Mouse (Mus musculus): ENCODE measurements at regions not wholly inside any gene's neighbourhood (a gene's known extent, or its start where the extent isn't known, plus 50 kb on each side); places are given as distances from the start of the nearest gene placed in this dataset.

GRCm38 (mm10) chr5:118377402-118377848, 132.4 kb downstream of the 2410131K14Rik start:
- H3K27ac ChIP-seq (ENCODE audit: insufficient read depth, low read depth, low read length, poor library complexity, severe bottlenecking) = no peak overlapping the region
- no peaks in the 10 kb centered on the region for H3K9me3 ChIP-seq (ENCODE audit: control insufficient read depth, insufficient read depth, low read depth, low read length)
- TF ChIP-seq ZC3H11A (IDR thresholded peaks at IDR 0.05; ENCODE audit: borderline replicate concordance, low read depth, low read length) = no peak
- TF ChIP-seq HCFC1 (IDR thresholded peaks at IDR 0.05; ENCODE audit: borderline replicate concordance, insufficient read depth, low read length) = no peak
- no peak for TF ChIP-seq CHD2 (IDR thresholded peaks at IDR 0.05; ENCODE audit: low read depth, low read length)
- no peak for TF ChIP-seq MAFK (IDR thresholded peaks at IDR 0.05; ENCODE audit: insufficient read depth, low read depth, low read length)
- TF ChIP-seq ZNF384 (IDR thresholded peaks at IDR 0.05; ENCODE audit: low read depth, low read length) = no peak
- DNase-seq (ENCODE audit: low read depth, low spot score) = no peak
- H3K4me3 ChIP-seq (ENCODE audit: insufficient read depth in 1 of 2, low read depth in 1 of 2, low read length in 2 of 2, poor library complexity in 1 of 2, severe bottlenecking in 1 of 2) = no peak overlapping the region
- in situ Hi-C loops (cut with MboI; ENCODE audit: low sequenced_read_pairs in 2 of 2, unreplicated experiment in 2 of 2) = no loop called here
- H3K36me3 ChIP-seq (ENCODE audit: control insufficient read depth, insufficient read depth, low read length, poor library complexity, severe bottlenecking) = no peaks in the 10 kb centered on the region
- H3K4me1 ChIP-seq (ENCODE audit: control insufficient read depth in 2 of 2, insufficient read depth in 2 of 2, low read length in 2 of 2, poor library complexity in 1 of 2) = peaks cover 0 to 30% of the 10 kb centered on the region in 2 experiments; a peak in 2 of 4 replicates
- no peak overlapping the region for H3K9ac ChIP-seq (ENCODE audit: insufficient read depth, low read depth, low read length, poor library complexity, severe bottlenecking)

GRCm38 (mm10) chr5:118379245-118380051, 134.4 kb downstream of the 2410131K14Rik start:
- in situ Hi-C loops (cut with MboI; ENCODE audit: low sequenced_read_pairs in 2 of 2, unreplicated experiment in 2 of 2) = no loop called here
- DNase-seq (ENCODE audit: low read depth, low spot score) = no peak
- Histone ChIP-seq H3K4me3 (ENCODE audit: insufficient read depth in 1 of 2, low read depth in 1 of 2, low read length in 2 of 2, poor library complexity in 1 of 2, severe bottlenecking in 1 of 2) (no peak overlapping the region), H3K4me1 (ENCODE audit: control insufficient read depth in 2 of 2, insufficient read depth in 2 of 2, low read length in 2 of 2, poor library complexity in 1 of 2) (peaks cover 0 to 24% of the 10 kb centered on the region in 2 experiments; a peak in 2 of 4 replicates), H3K9me3 (ENCODE audit: control insufficient read depth, insufficient read depth, low read depth, low read length) (no peaks in the 10 kb centered on the region), H3K36me3 (ENCODE audit: control insufficient read depth, insufficient read depth, low read length, poor library complexity, severe bottlenecking) (no peaks in the 10 kb centered on the region), H3K27ac (ENCODE audit: insufficient read depth, low read depth, low read length, poor library complexity, severe bottlenecking) (no peak overlapping the region), H3K9ac (ENCODE audit: insufficient read depth, low read depth, low read length, poor library complexity, severe bottlenecking) (no peak overlapping the region)
- TF ChIP-seq ZC3H11A (IDR thresholded peaks at IDR 0.05; ENCODE audit: borderline replicate concordance, low read depth, low read length) (no peak), MAFK (IDR thresholded peaks at IDR 0.05; ENCODE audit: insufficient read depth, low read depth, low read length) (no peak), HCFC1 (IDR thresholded peaks at IDR 0.05; ENCODE audit: borderline replicate concordance, insufficient read depth, low read length) (no peak), CHD2 (IDR thresholded peaks at IDR 0.05; ENCODE audit: low read depth, low read length) (no peak), ZNF384 (IDR thresholded peaks at IDR 0.05; ENCODE audit: low read depth, low read length) (no peak)

- Histone ChIP-seq H3K27ac (ENCODE audit: insufficient read depth, low read depth, low read length, poor library complexity, severe bottlenecking) (no peak overlapping the region), H3K9ac (ENCODE audit: insufficient read depth, low read depth, low read length, poor library complexity, severe bottlenecking) (no peak overlapping the region), H3K4me1 (ENCODE audit: control insufficient read depth in 2 of 2, insufficient read depth in 2 of 2, low read length in 2 of 2, poor library complexity in 1 of 2) (peaks cover 0 to 22% of the 10 kb centered on the region in 2 experiments; a peak in 2 of 4 replicates), H3K4me3 (ENCODE audit: insufficient read depth in 1 of 2, low read depth in 1 of 2, low read length in 2 of 2, poor library complexity in 1 of 2, severe bottlenecking in 1 of 2) (0 out of 4 replicates have a peak overlapping the region, but pooled peaks of 1 of the 2 experiments have one; percentile 65), H3K36me3 (ENCODE audit: control insufficient read depth, insufficient read depth, low read length, poor library complexity, severe bottlenecking) (no peaks in the 10 kb centered on the region), H3K9me3 (ENCODE audit: control insufficient read depth, insufficient read depth, low read depth, low read length) (no peaks in the 10 kb centered on the region)
- no peak for DNase-seq (ENCODE audit: low read depth, low spot score)
- TF ChIP-seq HCFC1 (IDR thresholded peaks at IDR 0.05; ENCODE audit: borderline replicate concordance, insufficient read depth, low read length) (no peak), ZNF384 (IDR thresholded peaks at IDR 0.05; ENCODE audit: low read depth, low read length) (no peak), CHD2 (IDR thresholded peaks at IDR 0.05; ENCODE audit: low read depth, low read length) (no peak), ZC3H11A (IDR thresholded peaks at IDR 0.05; ENCODE audit: borderline replicate concordance, low read depth, low read length) (no peak), MAFK (IDR thresholded peaks at IDR 0.05; ENCODE audit: insufficient read depth, low read depth, low read length) (no peak)
- in situ Hi-C loops (cut with MboI; ENCODE audit: low sequenced_read_pairs in 2 of 2, unreplicated experiment in 2 of 2) = no loop called here
Measured at GRCm38 (mm10) chr5:118380052-118380421, 135.0 kb downstream of the 2410131K14Rik start.

GRCm38 (mm10) chr5:118380422-118381293, 135.6 kb downstream of the 2410131K14Rik start:
- Histone ChIP-seq H3K4me3 (ENCODE audit: insufficient read depth in 1 of 2, low read depth in 1 of 2, low read length in 2 of 2, poor library complexity in 1 of 2, severe bottlenecking in 1 of 2) (peak overlapping the region; percentile 67 to 83), H3K36me3 (ENCODE audit: control insufficient read depth, insufficient read depth, low read length, poor library complexity, severe bottlenecking) (no peaks in the 10 kb centered on the region), H3K4me1 (ENCODE audit: control insufficient read depth in 2 of 2, insufficient read depth in 2 of 2, low read length in 2 of 2, poor library complexity in 1 of 2) (peaks cover 0 to 20% of the 10 kb centered on the region in 2 experiments; a peak in 2 of 4 replicates), H3K9me3 (ENCODE audit: control insufficient read depth, insufficient read depth, low read depth, low read length) (no peaks in the 10 kb centered on the region), H3K9ac (ENCODE audit: insufficient read depth, low read depth, low read length, poor library complexity, severe bottlenecking) (peak overlapping the region; percentile 39; the same call in 1 of the 2 replicates), H3K27ac (ENCODE audit: insufficient read depth, low read depth, low read length, poor library complexity, severe bottlenecking) (peak overlapping the region; percentile 77; the same call in 1 of the 2 replicates)
- in situ Hi-C loops (cut with MboI; ENCODE audit: low sequenced_read_pairs in 2 of 2, unreplicated experiment in 2 of 2) = no loop called here
- TF ChIP-seq HCFC1 (IDR thresholded peaks at IDR 0.05; ENCODE audit: borderline replicate concordance, insufficient read depth, low read length) = no peak
- peak; percentile 32; the same call in 1 of the 2 replicates for TF ChIP-seq MAFK (IDR thresholded peaks at IDR 0.05; ENCODE audit: insufficient read depth, low read depth, low read length)
- peak; percentile 66 for DNase-seq (ENCODE audit: low read depth, low spot score)
